In the genomic region with DNA sequence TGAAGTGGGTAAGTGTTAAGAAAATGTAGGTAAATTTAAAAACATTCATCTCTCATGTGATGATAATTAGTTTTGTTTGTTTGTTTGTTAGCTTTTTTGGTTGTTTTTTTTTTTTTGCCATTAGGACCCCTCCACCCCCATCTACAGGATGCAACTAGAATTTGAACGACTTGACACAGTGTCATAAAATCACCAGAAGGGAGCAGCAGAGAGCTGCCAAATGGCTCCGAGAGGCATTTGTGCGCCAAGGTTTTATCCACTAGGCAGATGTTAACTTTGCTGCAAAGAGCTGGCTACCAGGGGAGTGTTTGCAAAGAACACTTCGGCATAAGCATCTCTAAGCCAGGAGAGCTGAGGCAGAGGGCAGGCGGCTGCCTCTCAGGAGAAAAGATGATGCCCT, we compare ENCODE assay signal across 8 mouse cellular contexts.
DNase-seq lines count a peak whose midpoint lies in the region; ATAC-seq and TF ChIP-seq lines count a peak whose summit lies in the region.

No protein-coding gene starts in this region.

- DNase-seq in heart, embryonic 10.5 days (ENCODE audit: low spot score) = no peak
- peak; percentile 53 for DNase-seq in ES-E14 (ENCODE audit: low read depth, low spot score)
- peak; percentile 68 to 69 for DNase-seq in cerebellum, postnatal 14 days
- peak; percentile 10 to 37 for DNase-seq in heart, postnatal 14 days
- peak; percentile 31 to 48 for DNase-seq in layer of hippocampus, postnatal 36 days
- peak; percentile 96 for DNase-seq in midbrain, embryonic 11.5 days (ENCODE audit: low spot score, missing footprints)
- DNase-seq in thymus, postnatal 0 days (ENCODE audit: low spot score) = peak; percentile 55

- H3K9me3 ChIP-seq in heart, embryonic 13.5 days = no peaks in the 10 kb centered on the region
- no peaks in the 10 kb centered on the region for H3K9me3 ChIP-seq in heart, embryonic 10.5 days
- no peaks in the 10 kb centered on the region for H3K9me3 ChIP-seq in ES-E14 (ENCODE audit: control insufficient read depth, insufficient read depth, low read depth, low read length)
- H3K9me3 ChIP-seq in midbrain, embryonic 11.5 days (ENCODE audit: control insufficient read depth, low read length) = no peaks in the 10 kb centered on the region

- 2% methylated on average over 5 of the region's 5 CpGs for WGBS in heart, embryonic 13.5 days
- 4% methylated on average over 5 of the region's 5 CpGs for WGBS in heart, embryonic 10.5 days
- WGBS in midbrain, embryonic 11.5 days = 5% methylated on average over 5 of the region's 5 CpGs

- H3K4me2 ChIP-seq in heart, embryonic 13.5 days = peak overlapping the region; percentile 75
- H3K4me2 ChIP-seq in midbrain, embryonic 11.5 days = 0 out of 2 replicates have a peak overlapping the region, but pooled peaks have one; percentile 17

- no peak for ATAC-seq in heart, embryonic 13.5 days (ENCODE audit: extremely low read depth, insufficient number of reproducible peaks, low FRiP score, low TSS enrichment)
- no peak; the same call in 1 of the 2 replicates for ATAC-seq in midbrain, embryonic 11.5 days (ENCODE audit: low FRiP score)

- H3K4me1 ChIP-seq in heart, embryonic 13.5 days = peaks cover 25% of the 10 kb centered on the region
- H3K4me1 ChIP-seq in heart, embryonic 10.5 days = peaks cover 8% of the 10 kb centered on the region; the same call in 1 of the 2 replicates
- H3K4me1 ChIP-seq in ES-E14 (ENCODE audit: control insufficient read depth in 2 of 2, insufficient read depth in 2 of 2, low read length in 2 of 2, poor library complexity in 1 of 2) = peaks cover 0 to 2% of the 10 kb centered on the region in 2 experiments; a peak in 1 of 4 replicates
- no peaks in the 10 kb centered on the region; the same call in 1 of the 2 replicates for H3K4me1 ChIP-seq in midbrain, embryonic 11.5 days (ENCODE audit: control insufficient read depth, insufficient read depth, low read length)

- no peak overlapping the region for H3K27ac ChIP-seq in heart, embryonic 13.5 days (replicated peaks)
- H3K27ac ChIP-seq in heart, embryonic 10.5 days = no peak overlapping the region
- no peak overlapping the region for H3K27ac ChIP-seq in ES-E14 (ENCODE audit: insufficient read depth, low read depth, low read length, poor library complexity, severe bottlenecking)
- H3K27ac ChIP-seq in midbrain, embryonic 11.5 days (ENCODE audit: low read depth, low read length) = no peak overlapping the region

- H3K9ac ChIP-seq in heart, embryonic 13.5 days = no peak overlapping the region
- no peak overlapping the region for H3K9ac ChIP-seq in ES-E14 (ENCODE audit: insufficient read depth, low read depth, low read length, poor library complexity, severe bottlenecking)
- no peak overlapping the region for H3K9ac ChIP-seq in midbrain, embryonic 11.5 days (ENCODE audit: low read length)

- in situ Hi-C loops in ES-E14 (cut with MboI; ENCODE audit: low sequenced_read_pairs in 2 of 2, unreplicated experiment in 2 of 2) = no loop called here

- no peak overlapping the region for H3K4me3 ChIP-seq in heart, embryonic 13.5 days
- H3K4me3 ChIP-seq in heart, embryonic 10.5 days = no peak overlapping the region
- peak overlapping the region in 1 of 2 experiments; percentile 34; a peak in 2 of 4 replicates for H3K4me3 ChIP-seq in ES-E14 (ENCODE audit: insufficient read depth in 1 of 2, low read depth in 1 of 2, low read length in 2 of 2, poor library complexity in 1 of 2, severe bottlenecking in 1 of 2)
- no peak overlapping the region for H3K4me3 ChIP-seq in midbrain, embryonic 11.5 days (ENCODE audit: low read depth, low read length)

- intact Hi-C loops in heart, postnatal 14 days (cut with DNase I) = loop anchor here (2.0 kb wide), 1 partner anchor 979 kb away; no protein-coding TSS in a partner anchor

- no peaks in the 10 kb centered on the region for H3K36me3 ChIP-seq in heart, embryonic 13.5 days
- no peaks in the 10 kb centered on the region for H3K36me3 ChIP-seq in heart, embryonic 10.5 days
- H3K36me3 ChIP-seq in ES-E14 (ENCODE audit: control insufficient read depth, insufficient read depth, low read length, poor library complexity, severe bottlenecking) = no peaks in the 10 kb centered on the region
- no peaks in the 10 kb centered on the region for H3K36me3 ChIP-seq in midbrain, embryonic 11.5 days (ENCODE audit: control insufficient read depth, insufficient read depth, low read length)

- peaks cover 21% of the 10 kb centered on the region for H3K27me3 ChIP-seq in heart, embryonic 13.5 days (replicated peaks)
- no peaks in the 10 kb centered on the region for H3K27me3 ChIP-seq in heart, embryonic 10.5 days (ENCODE audit: insufficient read depth, poor library complexity, severe bottlenecking)
- H3K27me3 ChIP-seq in midbrain, embryonic 11.5 days (ENCODE audit: control insufficient read depth, insufficient read depth, low read length) = peaks cover 3% of the 10 kb centered on the region; the same call in 1 of the 2 replicates

TF ChIP-seq in ES-E14, 5 proteins besides CTCF, POLR2A, EP300 and RAD21:
- no peak for TF ChIP-seq MAFK (IDR thresholded peaks at IDR 0.05; ENCODE audit: insufficient read depth, low read depth, low read length)
- no peak for TF ChIP-seq HCFC1 (IDR thresholded peaks at IDR 0.05; ENCODE audit: borderline replicate concordance, insufficient read depth, low read length)
- no peak for TF ChIP-seq CHD2 (IDR thresholded peaks at IDR 0.05; ENCODE audit: low read depth, low read length)
- TF ChIP-seq ZC3H11A (IDR thresholded peaks at IDR 0.05; ENCODE audit: borderline replicate concordance, low read depth, low read length) = no peak
- TF ChIP-seq ZNF384 (IDR thresholded peaks at IDR 0.05; ENCODE audit: low read depth, low read length) = 0 out of 2 replicates have a peak, but pooled peaks have one; percentile 12
